Mouse (Mus musculus) spleen, adult 12 weeks (tissue): ENCODE measurements around the gene Gm3164.
"Not testable (repeated sequence)": the region's sequence is repeated elsewhere in the genome, so short reads cannot be mapped to it uniquely, and the experiment has no call there.

Source experiments
- DNase-seq: peaks from one replicate; pipeline ENCODE4 v3.0.0; 2022; ENCODE audit warnings: low spot score

Gene Gm3164

DNA sequence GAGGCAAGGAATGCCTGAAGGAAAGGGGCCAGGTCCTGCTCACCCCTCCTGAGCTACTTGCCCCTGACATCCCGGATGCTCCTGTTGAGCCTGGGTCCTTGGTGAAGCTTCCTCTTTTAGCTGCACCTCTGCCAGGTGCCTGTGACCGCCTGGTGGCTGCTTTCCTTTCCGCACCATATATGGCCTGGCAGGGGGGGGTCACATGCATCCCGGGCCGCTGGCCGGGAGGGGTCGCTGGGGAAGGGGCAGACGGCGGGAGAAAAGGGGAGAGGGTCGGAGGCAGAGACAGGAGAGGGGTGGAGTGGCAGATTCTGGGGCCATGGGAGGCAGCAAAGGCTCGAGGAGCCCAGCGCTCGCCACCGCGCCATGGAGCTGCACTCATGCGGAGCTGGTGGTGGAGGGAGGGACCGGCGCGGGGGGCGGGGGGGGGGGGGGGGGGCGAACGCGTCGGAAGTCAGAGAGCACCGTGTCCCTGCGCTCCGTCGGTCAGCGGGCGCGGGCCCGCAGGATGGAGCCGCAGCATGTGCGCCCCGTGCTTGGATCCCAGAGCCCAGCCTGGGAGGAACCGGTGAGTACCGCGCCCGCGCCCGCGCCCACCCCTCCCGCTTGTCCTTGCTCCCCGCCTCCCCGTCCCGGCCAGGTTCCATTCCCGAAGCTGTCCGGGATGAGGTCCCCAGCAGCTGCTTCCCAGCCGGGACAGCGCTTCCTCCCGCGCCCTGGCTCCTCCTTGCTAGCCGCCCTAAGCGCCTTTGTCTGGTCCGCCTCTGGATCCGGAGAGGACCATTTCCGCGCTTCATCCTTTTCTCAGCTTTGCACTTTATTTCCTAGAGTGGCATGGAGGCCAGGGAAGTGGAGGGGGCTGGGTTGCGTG, at the start of gene Gm3164:
Gm3164 (plus strand) TSS at position 484 of the 871 bp plus-strand sequence.
- not testable (repeated sequence) for DNase-seq

- not testable (repeated sequence) for DNase-seq
Observed at GRCm38 (mm10) chr14:4368991-4369390, 46.3 kb upstream of the Gm3164 start.

DNA sequence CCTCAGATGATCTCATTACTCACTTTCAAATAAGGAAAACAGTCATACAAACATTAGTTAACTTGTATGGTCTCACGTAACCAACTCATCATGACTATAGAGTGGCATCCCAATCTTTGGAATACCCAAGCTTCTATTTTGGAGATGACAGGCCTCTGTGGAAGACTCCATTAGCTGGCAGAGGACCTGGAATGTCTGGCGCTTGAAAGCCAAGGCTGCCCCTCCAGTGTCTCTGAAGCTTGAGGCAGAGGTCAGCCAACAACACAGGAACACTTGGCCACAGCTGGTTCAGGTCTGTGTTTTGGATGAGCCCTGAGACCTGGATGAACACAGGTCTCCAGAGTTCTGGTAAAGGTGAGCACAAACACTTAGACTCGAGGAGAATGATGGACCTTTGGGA, 45.6 kb upstream of the Gm3164 start:
- DNase-seq = not testable (repeated sequence)

- DNase-seq = not testable (repeated sequence)
Observed at GRCm38 (mm10) chr14:4377871-4378270, 37.4 kb upstream of the Gm3164 start.

- not testable (repeated sequence) for DNase-seq
Observed at GRCm38 (mm10) chr14:4385606-4386005, 29.6 kb upstream of the Gm3164 start.

- DNase-seq = not testable (repeated sequence)
Observed at GRCm38 (mm10) chr14:4392841-4393530, 22.3 kb upstream of the Gm3164 start.

- DNase-seq = not testable (repeated sequence)
Observed at GRCm38 (mm10) chr14:4397226-4397625, 18.0 kb upstream of the Gm3164 start, which contains the start of gene Gm3159. Gene Gm3159, plus strand, starts transcription at chr14:4397526.

DNA sequence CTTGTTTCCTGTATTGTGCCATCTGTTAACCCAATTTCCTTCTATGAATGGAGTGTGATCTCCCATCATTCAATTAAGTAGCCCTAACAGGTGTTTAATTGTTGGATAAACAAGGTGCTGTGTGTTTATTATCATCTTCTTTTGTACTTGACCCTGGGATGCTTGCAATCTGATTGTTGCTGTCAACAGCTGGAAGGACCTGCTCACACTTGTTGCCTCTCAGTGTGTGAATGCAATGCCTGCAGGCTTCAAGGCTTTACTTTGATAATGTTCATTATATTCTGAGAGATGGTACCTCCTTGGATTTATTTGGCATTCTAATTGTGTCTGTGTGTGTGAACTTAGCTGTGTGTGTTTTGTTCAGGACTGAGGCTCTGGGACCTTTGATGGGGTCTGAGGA, 16.6 kb upstream of the Gm3164 start:
- DNase-seq = not testable (repeated sequence)

GRCm38 (mm10) chr14:4400115-4400789, 15.0 kb upstream of the Gm3164 start:
- DNase-seq = not testable (repeated sequence)

DNA sequence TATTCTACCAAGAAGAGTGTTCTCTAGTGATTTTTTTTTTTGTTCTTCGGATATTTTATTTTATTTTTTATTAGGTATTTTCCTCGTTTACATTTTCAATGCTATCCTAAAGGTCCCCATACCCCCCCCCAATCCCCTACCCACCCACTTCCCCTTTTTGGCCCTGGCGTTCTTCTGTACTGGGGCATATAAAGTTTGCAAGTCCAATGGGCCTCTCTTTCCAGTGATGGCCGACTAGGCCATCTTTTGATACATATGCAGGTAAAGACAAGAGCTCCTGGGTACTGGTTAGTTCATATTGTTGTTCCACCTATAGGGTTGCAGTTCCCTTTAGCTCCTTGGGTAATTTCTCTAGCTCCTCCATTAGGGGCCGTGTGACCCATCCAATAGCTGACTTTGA, 14.0 kb upstream of the Gm3164 start:
- not testable (repeated sequence) for DNase-seq

DNA sequence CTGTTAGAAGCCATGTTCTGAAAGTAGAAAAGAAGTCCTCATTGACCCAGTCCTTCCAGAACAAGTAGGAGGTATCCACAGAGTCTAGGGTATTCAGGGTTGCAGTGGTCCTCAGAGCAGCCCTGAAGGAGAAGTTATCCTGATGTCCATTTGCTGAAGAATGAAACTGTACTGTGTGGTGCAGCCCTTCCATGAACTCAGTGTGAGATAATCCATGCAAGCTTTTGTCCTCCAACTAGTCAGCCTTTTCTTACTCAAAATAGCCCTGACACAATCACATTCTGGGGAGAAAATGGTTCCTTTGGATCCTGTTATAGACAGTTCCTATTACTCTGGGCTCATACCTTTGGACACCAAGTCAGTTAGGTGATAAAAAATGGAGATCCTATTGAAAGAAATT, 11.4 kb upstream of the Gm3164 start:
- DNase-seq = not testable (repeated sequence)

GRCm38 (mm10) chr14:4409939-4410338, 5.3 kb upstream of the Gm3164 start:
- not testable (repeated sequence) for DNase-seq

GRCm38 (mm10) chr14:4430692-4431091, 15.4 kb downstream of the Gm3164 start, which contains the start of gene Gm3173:
Gene Gm3173, plus strand, starts transcription at chr14:4430992.
- DNase-seq = not testable (repeated sequence)

- DNase-seq = not testable (repeated sequence)
Observed at GRCm38 (mm10) chr14:4481445-4481844, 66.2 kb downstream of the Gm3164 start, which contains the start of gene Gm3182. Gene Gm3182, plus strand, starts transcription at chr14:4481745.
